Mouse (Mus musculus) MEL (cell line): ENCODE measurements around the gene Ano6. TPM values are rescaled to one million over a fixed set of nuclear protein-coding genes. Genes with fewer than 3 reads are reported as not detected.

ENCODE experiments used
- DNase-seq: peaks from one replicate; pipeline ENCODE4 v3.0.0; 2011; ENCODE audit warnings: low read depth, low spot score
- H3K27ac ChIP-seq: 2 replicates; pipeline ENCODE4 v1.5.1; 2012; ENCODE audit warnings: low read depth, mild to moderate bottlenecking, control low read depth, low read length, moderate library complexity; ENCODE audit not compliant: control insufficient read depth
- H3K27me3 ChIP-seq, 2 experiments: fragments of 150-350 bp in 1 of 2; sonication (generic) in 1 of 2; 2 replicates each; pipeline ENCODE4 v1.6.1; 2012; ENCODE audit warnings: low read length in 2 of 2, mild to moderate bottlenecking in 2 of 2, improper control_type of control experiment in 1 of 2, moderate library complexity in 1 of 2; ENCODE audit not compliant: insufficient read depth in 2 of 2, control insufficient read depth in 1 of 2
- H3K36me3 ChIP-seq, 2 experiments: 2 replicates each; pipeline ENCODE4 v1.6.1; 2012 to 2014; ENCODE audit warnings: low read length in 2 of 2, improper control_type of control experiment in 1 of 2, inconsistent platforms in 1 of 2, mild to moderate bottlenecking in 1 of 2; ENCODE audit not compliant: insufficient read depth in 2 of 2, control insufficient read depth in 1 of 2
- H3K4me1 ChIP-seq, 2 experiments: fragments of 150-350 bp in 1 of 2; sonication (generic) in 1 of 2; 2 replicates each; pipeline ENCODE4 v1.6.1; 2012; ENCODE audit warnings: low read length in 2 of 2, improper control_type of control experiment in 1 of 2, mild to moderate bottlenecking in 1 of 2; ENCODE audit not compliant: insufficient read depth in 2 of 2, control insufficient read depth in 1 of 2
- H3K4me3 ChIP-seq, 2 experiments: fragments of 150-350 bp in 1 of 2; sonication (generic) in 1 of 2; 2 replicates each; pipeline ENCODE4 v1.5.1; 2012; ENCODE audit warnings: low read depth in 2 of 2, low read length in 2 of 2, mild to moderate bottlenecking in 2 of 2, moderate library complexity in 2 of 2, control low read depth in 1 of 2, improper control_type of control experiment in 1 of 2; ENCODE audit not compliant: control insufficient read depth in 1 of 2, insufficient read depth in 1 of 2
- H3K79me2 ChIP-seq: 2 replicates; pipeline ENCODE4 v1.6.1; 2012; ENCODE audit warnings: mild to moderate bottlenecking, low read length, moderate library complexity; ENCODE audit not compliant: control insufficient read depth, poor library complexity, insufficient read depth
- H3K9ac ChIP-seq: 2 replicates; pipeline ENCODE4 v1.6.1; 2012; ENCODE audit warnings: low read depth, mild to moderate bottlenecking, control low read depth, low read length, moderate library complexity; ENCODE audit not compliant: control insufficient read depth, poor library complexity, severe bottlenecking
- H3K9me3 ChIP-seq: fragments of 150-350 bp; sonication (generic); replicated peaks from 2 replicates; pipeline ENCODE4 v1.6.1; 2012; ENCODE audit warnings: mild to moderate bottlenecking, low read length, improper control_type of control experiment, moderate library complexity; ENCODE audit not compliant: insufficient read depth
- BHLHE40 ChIP-seq: IDR thresholded peaks from 2 replicates; pipeline ENCODE4 v1.6.1; 2012; ENCODE audit warnings: low read depth, mild to moderate bottlenecking, inconsistent platforms, low read length, improper control_type of control experiment, borderline replicate concordance
- CHD1 ChIP-seq: IDR thresholded peaks from 2 replicates; pipeline ENCODE4 v1.6.1; 2012; ENCODE audit warnings: low read depth, mild to moderate bottlenecking, inconsistent platforms, low read length, improper control_type of control experiment
- E2F4 ChIP-seq: IDR thresholded peaks from 2 replicates; pipeline ENCODE4 v1.6.1; 2011; ENCODE audit warnings: low read depth, low read length, improper control_type of control experiment, borderline replicate concordance
- EP300 ChIP-seq, 2 experiments: IDR thresholded peaks; 2 replicates each; pipeline ENCODE4 v1.6.1; 2011; ENCODE audit warnings: improper control_type of control experiment in 2 of 2, low read length in 2 of 2, low read depth in 1 of 2, mild to moderate bottlenecking in 1 of 2
- GATA1 ChIP-seq: IDR thresholded peaks from 2 replicates; pipeline ENCODE4 v1.6.1; 2011; ENCODE audit warnings: low read depth, low read length, improper control_type of control experiment
- MAX ChIP-seq: IDR thresholded peaks from 2 replicates; pipeline ENCODE4 v1.6.1; 2011; ENCODE audit warnings: low read length, improper control_type of control experiment
- MXI1 ChIP-seq: IDR thresholded peaks from 2 replicates; pipeline ENCODE4 v1.6.1; 2011; ENCODE audit warnings: mild to moderate bottlenecking, low read depth, low read length, improper control_type of control experiment
- MYB ChIP-seq: IDR thresholded peaks from 2 replicates; pipeline ENCODE4 v1.6.1; 2011; ENCODE audit warnings: mild to moderate bottlenecking, low read depth, low read length, improper control_type of control experiment
- RAD21 ChIP-seq: IDR thresholded peaks from 2 replicates; pipeline ENCODE4 v1.6.1; 2011; ENCODE audit warnings: mild to moderate bottlenecking, low read depth, low read length, improper control_type of control experiment
- RCOR1 ChIP-seq: IDR thresholded peaks from 2 replicates; pipeline ENCODE4 v1.6.1; 2012; ENCODE audit warnings: low read depth, mild to moderate bottlenecking, inconsistent platforms, low read length, improper control_type of control experiment
- SIN3A ChIP-seq: IDR thresholded peaks from 2 replicates; pipeline ENCODE4 v1.6.1; 2012; ENCODE audit warnings: low read length, improper control_type of control experiment, inconsistent platforms
- SMC3 ChIP-seq: IDR thresholded peaks from 2 replicates; pipeline ENCODE4 v1.6.1; 2011; ENCODE audit warnings: low read depth, low read length, improper control_type of control experiment
- TBP ChIP-seq: IDR thresholded peaks from 2 replicates; pipeline ENCODE4 v1.8.0; 2011; ENCODE audit warnings: low read depth, low read length, improper control_type of control experiment
- USF1 ChIP-seq: IDR thresholded peaks from 2 replicates; pipeline ENCODE4 v1.6.1; 2014; ENCODE audit warnings: low read depth, mild to moderate bottlenecking, inconsistent platforms, low read length, improper control_type of control experiment, moderate library complexity
- polyA plus RNA-seq, 2 experiments: library from polyadenylated mRNA; stranded (reverse) in 1 of 2; unstranded in 1 of 2; fragments of >175 nt in 1 of 2; fragments of >200 nt in 1 of 2; gene quantifications; 2 replicates each; pipeline versions ENCODE4 v1.2.1 to v1.2.4; 2012; ENCODE audit warnings: low replicate concordance in 2 of 2, low read depth in 1 of 2; ENCODE audit not compliant: insufficient read length in 2 of 2, insufficient read depth in 1 of 2, missing spikeins in 1 of 2
- total RNA-seq: library from RNA; depleted of rRNA; stranded (reverse); fragments of 300-350 nt; gene quantifications from 2 replicates; pipeline ENCODE4 v1.2.3, GENCODE M21; 2012

Ano6 gene
- total and polyA plus RNA-seq, 3 experiments, result 54.8 to 66.6 (median 61.4) TPM

DNA sequence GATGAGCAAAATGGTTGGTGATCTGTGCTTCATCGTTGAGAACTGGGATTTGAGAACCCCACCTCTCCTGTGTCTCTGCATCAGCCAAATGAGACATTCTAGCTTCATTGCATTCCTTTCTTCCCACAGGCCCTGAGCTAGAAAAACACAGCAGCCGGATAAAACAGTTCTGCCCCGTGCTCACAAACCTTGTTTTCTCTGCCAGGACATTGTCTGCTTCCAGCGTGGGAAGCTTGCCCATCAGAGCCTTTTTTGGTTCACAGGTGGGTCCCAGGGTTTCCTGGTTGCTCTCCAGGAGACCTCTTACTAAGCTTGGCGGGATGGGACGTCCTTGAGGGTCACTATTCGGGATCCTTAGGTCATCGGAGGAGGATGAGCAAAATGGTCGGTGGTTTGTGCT lies 42.6 kb downstream of the Ano6 start:
- no peaks in the 10 kb centered on the region for H3K4me1 ChIP-seq

DNA sequence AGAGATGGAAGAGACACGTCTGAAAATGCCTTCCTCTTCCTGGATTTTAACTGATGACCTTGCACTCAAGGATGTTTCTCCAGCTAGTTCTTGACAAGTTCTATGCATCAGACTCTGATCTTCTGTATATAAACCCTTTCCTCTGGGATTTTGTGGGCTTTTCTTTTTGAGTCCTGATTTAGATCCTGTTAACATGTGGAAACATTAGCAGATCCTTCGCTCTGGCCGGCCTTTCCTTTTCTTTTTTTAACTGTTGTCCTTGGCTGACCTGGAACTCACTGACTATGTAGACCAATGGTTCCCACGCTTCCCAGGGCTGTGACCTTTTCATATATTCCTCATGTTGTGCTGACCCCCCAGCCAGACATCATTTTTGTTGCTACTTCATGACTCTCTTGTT lies 45.4 kb downstream of the Ano6 start:
- no peaks in the 10 kb centered on the region for H3K4me1 ChIP-seq

More for the DNA sequence above, 42.6 kb downstream of the Ano6 start:
- Histone ChIP-seq H3K79me2 (peaks cover 76% of the 10 kb centered on the region), H3K27me3 (no peaks in the 10 kb centered on the region), H3K36me3 (peaks cover 0 to 34% of the 10 kb centered on the region in 2 experiments; a peak in 3 of 4 replicates), H3K9ac (no peak overlapping the region), H3K9me3 (no peaks in the 10 kb centered on the region), H3K27ac (no peak overlapping the region), H3K4me3 (no peak overlapping the region)
- TF ChIP-seq EP300 (IDR thresholded peaks at IDR 0.05; ENCODE audit: low read depth in 1 of 2, low read length in 2 of 2) (no peak), MYB (no peak), SMC3 (no peak), SIN3A (no peak), USF1 (no peak), GATA1 (no peak), RCOR1 (no peak), MAX (no peak), CHD1 (no peak), BHLHE40 (no peak), MXI1 (no peak), E2F4 (no peak)
- DNase-seq, result no peak

More for the DNA sequence above, 45.4 kb downstream of the Ano6 start:
- no peak overlapping the region for H3K27ac ChIP-seq
- no peaks in the 10 kb centered on the region for H3K9me3 ChIP-seq
- no peak for DNase-seq
- no peaks in the 10 kb centered on the region for H3K27me3 ChIP-seq
- peaks cover 0 to 33% of the 10 kb centered on the region in 2 experiments; a peak in 3 of 4 replicates for H3K36me3 ChIP-seq
- peaks cover 68% of the 10 kb centered on the region for H3K79me2 ChIP-seq
- TF ChIP-seq SMC3 (no peak), RAD21 (no peak), EP300 (IDR thresholded peaks at IDR 0.05; ENCODE audit: low read depth in 1 of 2, low read length in 2 of 2) (no peak), MXI1 (no peak), RCOR1 (no peak), SIN3A (no peak), TBP (no peak)
- TF ChIP-seq, all 39 proteins: peak for 0
- Histone ChIP-seq H3K9ac (no peak overlapping the region), H3K4me3 (no peak overlapping the region)
